8 mouse cellular contexts compared by ENCODE assay signal in genomic region chr4:117288927-117289801, GRCm38 (mm10). TPM values are rescaled to one million over a fixed set of nuclear protein-coding genes. Genes with fewer than 3 reads are reported as not detected.
DNase-seq lines count a peak whose midpoint lies in the region; ATAC-seq and TF ChIP-seq lines count a peak whose summit lies in the region.

No protein-coding gene starts in this region.

- no peak for TF ChIP-seq CTCF in intestine, postnatal 0 days (IDR thresholded peaks at IDR 0.05; ENCODE audit: low read depth)
- TF ChIP-seq CTCF in spleen, adult 2 months (IDR thresholded peaks at IDR 0.05; ENCODE audit: extremely low read depth, insufficient read depth, insufficient read length, insufficient replicate concordance): no peak

- WGBS in intestine, postnatal 0 days: under 1% methylated on average over 51 of the region's 80 CpGs
- WGBS in limb, embryonic 15.5 days: under 1% methylated on average over 75 of the region's 80 CpGs
- 0% methylated on average over 53 of the region's 80 CpGs for WGBS in midbrain, embryonic 16.5 days
- WGBS in spleen, adult 2 months: 2% methylated on average over 68 of the region's 80 CpGs

- H3K9ac ChIP-seq in intestine, postnatal 0 days (ENCODE audit: low read depth, low read length): peak overlapping the region; percentile 78
- H3K9ac ChIP-seq in limb, embryonic 15.5 days: peak overlapping the region; percentile 60
- H3K9ac ChIP-seq in midbrain, embryonic 16.5 days (ENCODE audit: low read depth, low read length): peak overlapping the region; percentile 81

- H3K9me3 ChIP-seq in intestine, postnatal 0 days (ENCODE audit: control insufficient read depth): no peaks in the 10 kb centered on the region
- H3K9me3 ChIP-seq in limb, embryonic 15.5 days: no peaks in the 10 kb centered on the region
- H3K9me3 ChIP-seq in midbrain, embryonic 16.5 days (replicated peaks; ENCODE audit: control insufficient read depth, low read length, poor library complexity, severe bottlenecking): no peaks in the 10 kb centered on the region

- peak; percentile 79 for DNase-seq in 3T3-L1 (ENCODE audit: low read depth, low spot score)
- DNase-seq in adrenal gland, postnatal 10 days: peak; percentile 86
- DNase-seq in embryo, embryonic 9.5 days (ENCODE audit: extremely low spot score): peak; percentile 89
- peak; percentile 65 to 81 for DNase-seq in spleen, adult 2 months (ENCODE audit: low read depth in 1 of 2, low spot score in 2 of 2)

- no peaks in the 10 kb centered on the region; the same call in 1 of the 2 replicates for H3K4me1 ChIP-seq in intestine, postnatal 0 days (replicated peaks; ENCODE audit: control insufficient read depth, insufficient read depth, low read length)
- H3K4me1 ChIP-seq in limb, embryonic 15.5 days: peaks cover 27% of the 10 kb centered on the region
- peaks cover 43% of the 10 kb centered on the region for H3K4me1 ChIP-seq in midbrain, embryonic 16.5 days (ENCODE audit: control insufficient read depth, insufficient read depth, low read length)
- peaks cover 3% of the 10 kb centered on the region; the same call in 1 of the 2 replicates for H3K4me1 ChIP-seq in spleen, adult 2 months (ENCODE audit: control insufficient read depth, insufficient read depth, insufficient read length)

- H3K27me3 ChIP-seq in intestine, postnatal 0 days (replicated peaks; ENCODE audit: control insufficient read depth, insufficient read depth, low read length): no peaks in the 10 kb centered on the region
- H3K27me3 ChIP-seq in limb, embryonic 15.5 days: no peaks in the 10 kb centered on the region
- no peaks in the 10 kb centered on the region for H3K27me3 ChIP-seq in midbrain, embryonic 16.5 days (ENCODE audit: control insufficient read depth, insufficient read depth, low read depth, low read length)
- H3K27me3 ChIP-seq in spleen, adult 2 months (ENCODE audit: control insufficient read depth, insufficient read depth, low read length): no peaks in the 10 kb centered on the region

- H3K27ac ChIP-seq in intestine, postnatal 0 days (ENCODE audit: low read depth, low read length): peak overlapping the region; percentile 96
- peak overlapping the region; percentile 96 for H3K27ac ChIP-seq in limb, embryonic 15.5 days
- H3K27ac ChIP-seq in midbrain, embryonic 16.5 days (ENCODE audit: low read length): peak overlapping the region; percentile 86
- H3K27ac ChIP-seq in spleen, adult 2 months (ENCODE audit: insufficient read depth, low read length): peak overlapping the region; percentile 77

- peak; percentile 26 for TF ChIP-seq POLR2A in spleen, adult 2 months (IDR thresholded peaks at IDR 0.05; ENCODE audit: low read depth, low read length)

- ATAC-seq in granulocyte monocyte progenitor cell, adult 5-6 weeks (replicated peaks; ENCODE audit: poor library complexity, severe bottlenecking): peak; percentile 95
- ATAC-seq in intestine, postnatal 0 days: peak; percentile 78
- ATAC-seq in limb, embryonic 15.5 days (ENCODE audit: insufficient number of reproducible peaks, low FRiP score, low TSS enrichment, low read depth): peak; percentile 92
- ATAC-seq in midbrain, embryonic 16.5 days: peak; percentile 78

- H3K4me3 ChIP-seq in intestine, postnatal 0 days (ENCODE audit: low read depth, low read length): peak overlapping the region; percentile 66
- peak overlapping the region; percentile 77 for H3K4me3 ChIP-seq in limb, embryonic 15.5 days
- H3K4me3 ChIP-seq in midbrain, embryonic 16.5 days (ENCODE audit: low read depth, low read length): peak overlapping the region; percentile 76
- H3K4me3 ChIP-seq in spleen, adult 2 months (ENCODE audit: extremely low read depth, insufficient read depth, insufficient read length): peak overlapping the region; percentile 64

- H3K4me2 ChIP-seq in intestine, postnatal 0 days (replicated peaks; ENCODE audit: low read depth): peak overlapping the region; percentile 88
- peak overlapping the region; percentile 59 for H3K4me2 ChIP-seq in limb, embryonic 15.5 days
- peak overlapping the region; percentile 87 for H3K4me2 ChIP-seq in midbrain, embryonic 16.5 days (ENCODE audit: low read length)

- peaks cover 31% of the 10 kb centered on the region for H3K36me3 ChIP-seq in intestine, postnatal 0 days (ENCODE audit: control insufficient read depth, insufficient read depth)
- peaks cover 32% of the 10 kb centered on the region for H3K36me3 ChIP-seq in limb, embryonic 15.5 days
- peaks cover 8% of the 10 kb centered on the region for H3K36me3 ChIP-seq in midbrain, embryonic 16.5 days (ENCODE audit: control insufficient read depth, insufficient read depth, low read length)
- peaks cover 19% of the 10 kb centered on the region for H3K36me3 ChIP-seq in spleen, adult 2 months (ENCODE audit: control insufficient read depth, insufficient read depth, low read length)

RNA-seq across cellular contexts. Expression of gene Armh1, which starts 37.2 kb away (rescaled TPM):
- 1 to 10 TPM; 1.5 to 1.8 TPM for total RNA-seq in adrenal gland, postnatal 10 days (2021)
- total RNA-seq in granulocyte monocyte progenitor cell, adult 5-6 weeks (2014; fragmentation: Nextera tagmentation): not detected in 2 replicates
- not detected in 2 replicates for total RNA-seq in granulocyte monocyte progenitor cell, adult 5-6 weeks (2017)
- polyA plus RNA-seq in intestine, postnatal 0 days (2015; fragmentation: Nextera tagmentation; extraction: Ambion mirVana): 0.12 and 0.22 TPM in 2 replicates
- polyA plus RNA-seq in limb, embryonic 15.5 days (2015; fragmentation: Nextera tagmentation; extraction: Ambion mirVana): 0.51 and 1.1 TPM in 2 replicates
- 1.6 and 3.1 TPM in 2 replicates for polyA plus RNA-seq in midbrain, embryonic 16.5 days (2015; fragmentation: Nextera tagmentation; extraction: Ambion mirVana)
- polyA plus RNA-seq in spleen, adult 2 months (2012; rRNA removed): 0.05 TPM in 1 of 2 replicates, not detected in the other

RNA-seq across cellular contexts. Expression of gene Tmem53, which starts 37.4 kb away (rescaled TPM):
- 10 to 100 TPM; 50.4 to 60.9 TPM for total RNA-seq in adrenal gland, postnatal 10 days (2021)
- 3.7 and 5.1 TPM in 2 replicates for total RNA-seq in granulocyte monocyte progenitor cell, adult 5-6 weeks (2014; fragmentation: Nextera tagmentation)
- total RNA-seq in granulocyte monocyte progenitor cell, adult 5-6 weeks (2017): 0.36 and 4.8 TPM in 2 replicates
- polyA plus RNA-seq in intestine, postnatal 0 days (2015; fragmentation: Nextera tagmentation; extraction: Ambion mirVana): 12.8 and 14.0 TPM in 2 replicates
- 10.0 and 12.4 TPM in 2 replicates for polyA plus RNA-seq in limb, embryonic 15.5 days (2015; fragmentation: Nextera tagmentation; extraction: Ambion mirVana)
- 9.3 and 10.1 TPM in 2 replicates for polyA plus RNA-seq in midbrain, embryonic 16.5 days (2015; fragmentation: Nextera tagmentation; extraction: Ambion mirVana)
- polyA plus RNA-seq in spleen, adult 2 months (2012; rRNA removed): 2.4 and 3.2 TPM in 2 replicates

Comparison
In these comparisons a context has a peak if more than half of its experiments do, and no peak if none do; other contexts are left out.
1. Peak in every context shown above with its lines: DNase-seq, ATAC-seq, H3K4me3 ChIP-seq and H3K27ac ChIP-seq.